Mouse (Mus musculus) heart, postnatal 0 days (tissue): ENCODE measurements at regions not wholly inside any gene's neighbourhood (a gene's known extent, or its start where the extent isn't known, plus 50 kb on each side); places are given as distances from the start of the nearest gene placed in this dataset.

Experiments used
- ATAC-seq: fragments of 200-750 bp; cut with Nextera tagmentation; 2 replicates; pipeline ENCODE4 v1.8.0; 2017; ENCODE audit warnings: low read depth, moderate number of reproducible peaks, moderate library complexity; ENCODE audit not compliant: insufficient read depth
- DNase-seq: peaks from one replicate; pipeline ENCODE4 v3.0.0-alpha.2; 2016; ENCODE audit warnings: low spot score
- H3K27ac ChIP-seq: fragments of 300-500 bp; sonication (generic); 2 replicates; pipeline ENCODE4 v1.5.1; 2014; ENCODE audit warnings: low read depth, mild to moderate bottlenecking
- H3K27me3 ChIP-seq: fragments of 300-500 bp; sonication (generic); 2 replicates; pipeline ENCODE4 v1.6.1; 2014; ENCODE audit warnings: low read length, mixed read lengths; ENCODE audit not compliant: control insufficient read depth, insufficient read depth
- H3K36me3 ChIP-seq: fragments of 300-500 bp; sonication (generic); replicated peaks from 2 replicates; pipeline ENCODE4 v1.6.1; 2014; ENCODE audit warnings: low read length, mixed read lengths; ENCODE audit not compliant: control insufficient read depth, insufficient read depth
- H3K4me1 ChIP-seq: fragments of 300-500 bp; sonication (generic); 2 replicates; pipeline ENCODE4 v1.6.1; 2014; ENCODE audit warnings: antibody characterized with exemption; ENCODE audit not compliant: control insufficient read depth, insufficient read depth
- H3K4me2 ChIP-seq: fragments of 300-500 bp; sonication (generic); 2 replicates; pipeline ENCODE4 v1.6.1; 2014; ENCODE audit warnings: low read depth, mild to moderate bottlenecking, low read length, moderate library complexity
- H3K4me3 ChIP-seq: fragments of 300-500 bp; sonication (generic); 2 replicates; pipeline ENCODE4 v1.5.1; 2014; ENCODE audit warnings: low read depth, low read length
- H3K9ac ChIP-seq: fragments of 300-500 bp; sonication (generic); replicated peaks from 2 replicates; pipeline ENCODE4 v1.6.1; 2014; ENCODE audit warnings: low read depth, low read length, mixed read lengths
- H3K9me3 ChIP-seq: fragments of 300-500 bp; sonication (generic); replicated peaks from 2 replicates; pipeline ENCODE4 v1.6.1; 2016; ENCODE audit warnings: low read length; ENCODE audit not compliant: control insufficient read depth
- CTCF ChIP-seq: IDR thresholded peaks from 2 replicates; pipeline ENCODE4 v1.5.1; 2016; ENCODE audit warnings: antibody characterized with exemption, control low read depth, low read depth
- EP300 ChIP-seq: IDR thresholded peaks from 2 replicates; pipeline ENCODE4 v1.6.1; 2016; ENCODE audit warnings: antibody characterized with exemption, low read depth
- WGBS: fragments of 180-500 bp; shearing (Covaris S2); extraction: QIAGEN DNeasy Blood & Tissue Kit; methylation state at CpG from one replicate; pipeline ENCODE4 v1.1.7; 2014; 5-methylcytosine and 5-hydroxymethylcytosine counted together

GRCm38 (mm10) chr5:53408235-53408634 is 57.7 kb upstream of the Rbpj start:
- Histone ChIP-seq H3K4me1 (no peaks in the 10 kb centered on the region), H3K27ac (no peak overlapping the region), H3K9ac (no peak overlapping the region), H3K27me3 (no peaks in the 10 kb centered on the region), H3K4me2 (no peak overlapping the region), H3K9me3 (no peaks in the 10 kb centered on the region), H3K4me3 (no peak overlapping the region), H3K36me3 (no peaks in the 10 kb centered on the region)
- TF ChIP-seq CTCF (no peak), EP300 (no peak)
- WGBS = 84% methylated on average over 2 of the region's 2 CpGs
- ATAC-seq = no peak
- DNase-seq = no peak

DNA sequence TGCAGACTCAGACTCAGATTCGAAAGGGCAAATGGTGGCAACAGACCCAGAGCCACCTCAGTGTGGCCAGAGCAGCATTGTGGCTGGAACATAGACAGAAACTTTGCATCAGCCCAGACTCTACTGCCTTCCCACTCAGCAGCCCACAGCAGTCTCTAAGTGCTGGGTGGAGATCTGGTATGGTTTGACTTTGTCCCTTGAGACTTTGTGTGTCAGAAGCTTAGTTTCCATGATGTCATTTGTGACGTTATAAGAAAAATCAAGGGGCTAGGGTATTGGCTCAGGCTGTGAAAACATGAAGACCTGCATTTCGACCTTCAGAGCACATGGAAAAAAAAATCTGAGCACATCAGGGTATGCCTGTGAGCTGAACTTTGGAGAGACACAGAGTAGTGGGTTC is 56.2 kb upstream of the Rbpj start:
- Histone ChIP-seq H3K9me3 (no peaks in the 10 kb centered on the region), H3K27me3 (no peaks in the 10 kb centered on the region), H3K36me3 (no peaks in the 10 kb centered on the region), H3K9ac (no peak overlapping the region), H3K4me2 (no peak overlapping the region), H3K4me3 (no peak overlapping the region), H3K4me1 (no peaks in the 10 kb centered on the region), H3K27ac (no peak overlapping the region)
- ATAC-seq = no peak
- 65% methylated on average over 3 of the region's 3 CpGs for WGBS
- TF ChIP-seq EP300 (no peak), CTCF (no peak)
- no peak for DNase-seq

DNA sequence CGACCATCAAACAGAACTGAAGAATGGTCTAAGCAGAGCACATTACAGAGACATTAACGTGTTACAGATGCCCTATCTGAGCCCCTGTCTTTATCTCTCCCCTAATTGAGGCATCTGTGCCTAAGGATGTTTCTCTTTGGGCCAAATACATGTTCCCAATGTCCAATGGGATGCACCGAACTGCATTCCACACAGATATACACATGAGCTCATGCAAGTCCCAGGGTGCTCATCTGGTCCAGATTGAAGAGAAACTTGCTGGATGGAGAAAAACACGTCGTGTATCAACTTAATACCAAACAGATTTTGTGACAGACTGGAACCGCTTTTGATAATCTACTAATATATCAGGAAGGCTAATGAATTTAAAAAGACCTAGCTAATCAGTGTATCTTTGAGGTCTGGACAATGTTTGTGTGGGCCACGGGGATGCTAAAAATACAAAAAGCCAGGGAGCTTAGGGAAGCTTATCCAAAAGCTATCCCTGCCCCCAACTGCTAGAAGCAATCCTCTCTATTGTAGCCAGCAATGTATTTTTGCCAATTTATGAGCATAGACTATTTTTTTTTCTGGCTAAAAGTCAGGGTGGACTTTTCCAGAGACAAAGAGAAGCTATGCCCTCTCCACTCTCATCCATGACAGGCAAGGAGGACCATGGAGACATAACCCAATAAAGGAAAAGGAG is 53.4 kb upstream of the Rbpj start:
- DNase-seq = no peak
- H3K9ac ChIP-seq = no peak overlapping the region
- no peaks in the 10 kb centered on the region for H3K4me1 ChIP-seq
- no peak overlapping the region for H3K4me3 ChIP-seq
- no peaks in the 10 kb centered on the region for H3K36me3 ChIP-seq
- 49% methylated on average over 7 of the region's 7 CpGs for WGBS
- no peak overlapping the region for H3K4me2 ChIP-seq
- H3K27me3 ChIP-seq = no peaks in the 10 kb centered on the region
- H3K27ac ChIP-seq = no peak overlapping the region
- H3K9me3 ChIP-seq = no peaks in the 10 kb centered on the region
- TF ChIP-seq CTCF (no peak), EP300 (no peak)
- ATAC-seq = no peak

DNA sequence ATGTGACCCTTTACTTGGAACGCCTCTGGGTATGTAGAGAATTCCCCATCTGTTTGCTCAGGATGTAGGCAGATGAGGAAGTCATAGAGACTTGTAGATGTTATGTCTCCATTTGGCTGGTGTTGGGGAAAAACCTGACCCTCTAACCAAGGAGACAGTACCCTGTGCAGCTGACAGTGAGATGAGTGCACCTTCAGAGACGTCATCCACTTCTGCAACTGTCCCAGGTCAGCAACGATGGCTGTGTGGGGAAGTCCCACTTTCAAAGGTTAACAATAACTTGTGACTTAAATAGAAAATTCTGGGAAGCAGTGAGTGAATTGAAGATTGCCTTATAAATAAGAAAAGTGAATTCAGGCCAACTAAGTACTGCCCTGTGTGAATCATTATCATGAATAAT is 52.3 kb upstream of the Rbpj start:
- WGBS = 67% methylated on average over 3 of the region's 3 CpGs
- no peak for TF ChIP-seq CTCF
- no peak for TF ChIP-seq EP300
- Histone ChIP-seq H3K4me3 (no peak overlapping the region), H3K4me1 (no peaks in the 10 kb centered on the region), H3K27ac (no peak overlapping the region), H3K9me3 (no peaks in the 10 kb centered on the region), H3K36me3 (no peaks in the 10 kb centered on the region), H3K27me3 (no peaks in the 10 kb centered on the region), H3K4me2 (no peak overlapping the region), H3K9ac (no peak overlapping the region)
- no peak for ATAC-seq
- DNase-seq = no peak

DNA sequence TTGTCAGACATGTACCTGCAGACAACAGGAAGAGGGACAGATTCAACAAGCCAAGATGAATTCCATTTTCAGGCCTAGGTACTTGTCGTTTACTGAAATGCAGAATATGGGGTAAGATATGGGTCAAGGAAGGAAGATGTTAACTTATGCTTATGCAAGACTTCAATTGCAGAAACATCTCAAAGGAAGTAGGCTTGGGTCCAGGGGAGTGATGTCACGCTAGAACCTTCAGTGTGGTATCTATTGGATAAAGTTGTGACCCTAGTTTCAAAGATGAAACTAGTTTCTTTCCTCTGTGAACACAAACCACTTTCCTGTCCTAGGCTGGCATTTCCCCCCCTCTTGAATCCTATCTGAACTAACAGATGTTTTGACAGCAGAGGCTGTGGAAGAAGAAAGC is 50.5 kb upstream of the Rbpj start:
- Histone ChIP-seq H3K4me1 (no peaks in the 10 kb centered on the region), H3K4me3 (no peak overlapping the region), H3K27me3 (no peaks in the 10 kb centered on the region), H3K27ac (no peak overlapping the region), H3K36me3 (no peaks in the 10 kb centered on the region), H3K9ac (no peak overlapping the region), H3K9me3 (no peaks in the 10 kb centered on the region), H3K4me2 (no peak overlapping the region)
- no peak for ATAC-seq
- DNase-seq = no peak
- 61% methylated on average over 2 of the region's 2 CpGs for WGBS
- TF ChIP-seq CTCF (no peak), EP300 (no peak)
